Mouse (Mus musculus): ENCODE data around the gene Btc. TPM values are rescaled to one million over a fixed set of nuclear protein-coding genes. Genes with fewer than 3 reads are reported as not detected.

Gene Btc
- polyA plus RNA-seq, 1 experiment from 2014 or later = 5.0 TPM

DNA sequence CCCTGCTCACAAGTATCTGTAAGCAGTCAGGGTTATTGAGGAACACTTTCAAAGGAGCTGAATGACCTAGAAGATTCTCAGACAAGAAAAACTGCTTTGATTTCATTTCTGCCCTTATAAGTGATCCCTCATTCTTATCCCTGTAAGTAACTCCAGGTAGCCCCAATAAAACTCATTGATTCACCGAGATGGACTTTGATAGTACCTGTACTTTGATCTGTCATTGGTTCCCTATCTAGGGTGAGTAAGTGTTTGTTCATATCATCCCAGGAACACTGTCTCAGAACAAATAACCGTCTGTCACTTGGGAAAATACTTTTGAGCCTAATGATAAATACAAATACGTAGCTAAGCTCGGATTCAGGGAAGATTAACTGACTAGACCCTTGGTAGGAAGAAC is 68.6 kb downstream of the Btc start:
- Histone ChIP-seq H3K27me3 (ENCODE audit: control insufficient read depth, insufficient read depth, low read length) (no peaks in the 10 kb centered on the region), H3K4me2 (replicated peaks; ENCODE audit: low read depth, low read length) (no peak overlapping the region), H3K27ac (ENCODE audit: low read depth, low read length) (no peak overlapping the region), H3K4me3 (ENCODE audit: low read length) (no peak overlapping the region), H3K9ac (ENCODE audit: low read depth, low read length) (no peak overlapping the region), H3K9me3 (ENCODE audit: control insufficient read depth, low read length) (no peaks in the 10 kb centered on the region), H3K4me1 (ENCODE audit: control insufficient read depth, insufficient read depth, low read length) (no peaks in the 10 kb centered on the region), H3K36me3 (ENCODE audit: control insufficient read depth, insufficient read depth, low read length) (no peaks in the 10 kb centered on the region)
- no peak for ATAC-seq (ENCODE audit: low FRiP score, low TSS enrichment)
- 92% methylated on average over 4 of the region's 4 CpGs for WGBS

DNA sequence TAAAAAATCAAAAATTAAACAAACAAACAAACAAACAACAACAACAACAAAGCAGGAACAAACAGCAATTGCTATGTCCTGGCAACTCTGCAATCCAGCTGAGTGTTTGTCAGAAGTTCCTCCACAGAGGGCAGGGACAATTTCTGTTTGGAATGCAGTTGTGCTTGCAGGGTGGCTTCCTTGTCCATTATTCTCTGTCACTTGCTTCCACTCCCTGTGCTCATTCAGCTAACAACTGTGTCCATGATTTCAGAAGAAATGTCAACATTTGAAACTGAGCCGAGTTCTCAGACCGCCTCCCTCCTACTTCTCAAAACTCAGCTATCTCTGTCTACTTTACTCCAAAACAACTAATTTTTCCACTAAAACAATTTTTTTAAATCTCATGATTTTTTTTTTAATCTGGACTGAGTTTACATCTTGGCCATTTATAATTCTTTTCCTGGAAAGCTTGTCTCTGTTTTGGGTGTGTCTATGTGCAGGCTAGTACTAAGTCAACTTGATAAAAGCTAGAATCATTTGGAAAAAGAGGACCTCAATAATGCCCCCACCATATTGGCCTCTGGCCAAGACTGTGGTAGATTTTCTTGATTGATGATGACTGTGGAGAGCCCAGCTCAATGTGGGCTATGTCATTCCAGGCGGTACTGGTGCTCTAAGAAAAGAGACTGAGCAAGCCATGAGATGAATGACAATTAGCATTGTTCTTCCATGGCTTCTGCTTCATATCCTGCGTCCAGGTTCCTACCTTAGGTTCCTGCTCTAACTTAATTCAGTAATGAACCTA is 70.5 kb downstream of the Btc start:
- WGBS = 71% methylated on average over 4 of the region's 4 CpGs
- Histone ChIP-seq H3K36me3 (ENCODE audit: control insufficient read depth, insufficient read depth, low read length) (no peaks in the 10 kb centered on the region), H3K4me2 (replicated peaks; ENCODE audit: low read depth, low read length) (no peak overlapping the region), H3K4me1 (ENCODE audit: control insufficient read depth, insufficient read depth, low read length) (no peaks in the 10 kb centered on the region), H3K9ac (ENCODE audit: low read depth, low read length) (no peak overlapping the region), H3K27ac (ENCODE audit: low read depth, low read length) (no peak overlapping the region), H3K9me3 (ENCODE audit: control insufficient read depth, low read length) (no peaks in the 10 kb centered on the region), H3K27me3 (ENCODE audit: control insufficient read depth, insufficient read depth, low read length) (no peaks in the 10 kb centered on the region), H3K4me3 (ENCODE audit: low read length) (no peak overlapping the region)
- no peak for ATAC-seq (ENCODE audit: low FRiP score, low TSS enrichment)

DNA sequence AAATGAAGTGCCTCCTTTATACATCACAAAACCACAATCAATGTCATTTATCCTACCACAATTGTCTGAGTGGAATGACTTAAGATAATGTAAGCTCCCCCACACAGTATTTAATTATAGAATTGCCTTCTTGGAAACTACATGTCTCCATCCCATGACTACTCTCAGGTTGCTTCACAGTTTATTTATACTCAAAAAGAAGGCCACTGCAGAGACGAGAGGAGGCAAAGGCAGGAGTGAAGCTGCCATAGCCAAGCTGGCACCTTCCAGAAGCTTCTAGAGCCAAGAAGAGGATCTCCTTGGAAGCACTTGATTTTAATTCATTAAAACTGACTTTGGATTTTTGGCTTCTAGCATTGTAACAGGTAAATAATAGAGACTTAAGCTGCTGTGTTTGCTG is 81.0 kb downstream of the Btc start:
- H3K4me2 ChIP-seq (replicated peaks; ENCODE audit: low read depth, low read length) = no peak overlapping the region
- no peak for ATAC-seq (ENCODE audit: low FRiP score, low TSS enrichment)
- no peaks in the 10 kb centered on the region for H3K27me3 ChIP-seq (ENCODE audit: control insufficient read depth, insufficient read depth, low read length)
- no peak overlapping the region for H3K27ac ChIP-seq (ENCODE audit: low read depth, low read length)
- 70% methylated on average over 1 of the region's 1 CpGs for WGBS
- no peaks in the 10 kb centered on the region for H3K36me3 ChIP-seq (ENCODE audit: control insufficient read depth, insufficient read depth, low read length)
- H3K4me3 ChIP-seq (ENCODE audit: low read length) = no peak overlapping the region
- no peak overlapping the region for H3K9ac ChIP-seq (ENCODE audit: low read depth, low read length)
- H3K4me1 ChIP-seq (ENCODE audit: control insufficient read depth, insufficient read depth, low read length) = no peaks in the 10 kb centered on the region
- no peaks in the 10 kb centered on the region for H3K9me3 ChIP-seq (ENCODE audit: control insufficient read depth, low read length)

DNA sequence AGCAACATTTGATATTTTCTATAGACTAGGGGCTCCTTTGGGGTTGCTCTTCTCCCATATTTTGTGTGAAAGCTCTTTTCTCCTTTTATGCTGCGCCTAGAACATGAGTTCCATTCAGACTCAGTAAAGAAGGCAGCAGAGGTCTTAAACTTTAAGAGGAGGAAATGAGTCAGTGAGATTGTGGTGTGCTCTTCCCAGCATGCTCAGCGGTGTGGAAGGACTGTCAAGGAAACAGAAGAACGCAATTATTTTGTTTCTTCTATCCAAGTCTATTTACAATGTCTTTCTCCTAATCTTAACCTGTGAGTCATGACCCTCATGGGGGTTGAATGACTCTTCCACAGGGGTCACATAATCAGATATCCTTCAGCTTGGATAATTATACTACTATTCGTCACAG is 82.4 kb downstream of the Btc start:
- H3K4me2 ChIP-seq (replicated peaks; ENCODE audit: low read depth, low read length) = no peak overlapping the region
- H3K27ac ChIP-seq (ENCODE audit: low read depth, low read length) = no peak overlapping the region
- no peak overlapping the region for H3K9ac ChIP-seq (ENCODE audit: low read depth, low read length)
- H3K27me3 ChIP-seq (ENCODE audit: control insufficient read depth, insufficient read depth, low read length) = no peaks in the 10 kb centered on the region
- no peaks in the 10 kb centered on the region for H3K9me3 ChIP-seq (ENCODE audit: control insufficient read depth, low read length)
- ATAC-seq (ENCODE audit: low FRiP score, low TSS enrichment) = no peak
- WGBS = 84% methylated on average over 4 of the region's 4 CpGs
- H3K4me1 ChIP-seq (ENCODE audit: control insufficient read depth, insufficient read depth, low read length) = no peaks in the 10 kb centered on the region
- no peak overlapping the region for H3K4me3 ChIP-seq (ENCODE audit: low read length)
- H3K36me3 ChIP-seq (ENCODE audit: control insufficient read depth, insufficient read depth, low read length) = no peaks in the 10 kb centered on the region

DNA sequence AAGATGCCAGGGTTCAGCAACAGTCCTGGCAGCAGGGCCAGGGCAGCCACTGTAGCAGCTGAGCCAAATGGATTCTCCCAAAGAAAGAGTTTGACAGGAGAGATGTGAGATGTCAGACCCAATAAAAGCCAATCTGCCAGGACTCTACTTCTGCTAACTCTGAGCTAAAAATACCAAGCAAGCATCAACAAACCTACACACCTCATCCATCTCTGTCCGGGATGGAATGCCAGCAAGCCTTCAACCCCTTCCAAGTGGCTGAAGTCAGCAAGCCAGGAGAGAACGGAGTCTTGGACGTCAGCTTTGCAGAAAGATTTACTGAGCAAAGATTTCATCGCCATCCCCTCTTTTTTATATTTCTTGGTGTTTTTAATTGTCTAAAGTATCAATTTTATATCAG is 88.8 kb downstream of the Btc start:
- no peak overlapping the region for H3K4me2 ChIP-seq (replicated peaks; ENCODE audit: low read depth, low read length)
- H3K27me3 ChIP-seq (ENCODE audit: control insufficient read depth, insufficient read depth, low read length) = no peaks in the 10 kb centered on the region
- H3K27ac ChIP-seq (ENCODE audit: low read depth, low read length) = no peak overlapping the region
- WGBS = 75% methylated on average over 4 of the region's 4 CpGs
- no peaks in the 10 kb centered on the region for H3K9me3 ChIP-seq (ENCODE audit: control insufficient read depth, low read length)
- no peak for ATAC-seq (ENCODE audit: low FRiP score, low TSS enrichment)
- H3K9ac ChIP-seq (ENCODE audit: low read depth, low read length) = no peak overlapping the region
- no peaks in the 10 kb centered on the region for H3K4me1 ChIP-seq (ENCODE audit: control insufficient read depth, insufficient read depth, low read length)
- no peaks in the 10 kb centered on the region for H3K36me3 ChIP-seq (ENCODE audit: control insufficient read depth, insufficient read depth, low read length)
- no peak overlapping the region for H3K4me3 ChIP-seq (ENCODE audit: low read length)

GRCm38 (mm10) chr5:91311767-91312166 is 91.0 kb downstream of the Btc start:
- ATAC-seq (ENCODE audit: low FRiP score, low TSS enrichment) = no peak

DNA sequence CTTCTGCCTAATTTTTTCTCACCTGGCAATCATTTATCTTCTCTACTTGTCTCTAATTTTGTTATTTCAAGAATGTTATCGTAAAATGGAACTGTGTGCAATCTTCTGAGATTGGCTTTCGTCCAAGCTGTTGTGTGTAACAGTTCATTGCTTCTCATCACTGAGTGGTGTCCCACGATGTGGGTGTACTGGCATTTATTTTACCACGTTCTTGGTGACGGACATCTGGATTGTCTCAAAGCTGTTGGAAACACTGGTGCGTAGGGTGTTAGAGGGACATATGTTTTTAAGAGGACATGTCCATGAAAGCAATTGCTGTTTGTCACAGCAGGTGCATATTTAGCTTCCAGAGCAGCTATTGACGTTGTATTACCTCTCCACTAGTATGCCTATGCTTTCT is 94.2 kb downstream of the Btc start:
- Histone ChIP-seq H3K9me3 (ENCODE audit: control insufficient read depth, low read length) (no peaks in the 10 kb centered on the region), H3K36me3 (ENCODE audit: control insufficient read depth, insufficient read depth, low read length) (no peaks in the 10 kb centered on the region), H3K4me3 (ENCODE audit: low read length) (no peak overlapping the region), H3K27ac (ENCODE audit: low read depth, low read length) (no peak overlapping the region), H3K27me3 (ENCODE audit: control insufficient read depth, insufficient read depth, low read length) (no peaks in the 10 kb centered on the region), H3K4me2 (replicated peaks; ENCODE audit: low read depth, low read length) (no peak overlapping the region), H3K9ac (ENCODE audit: low read depth, low read length) (no peak overlapping the region), H3K4me1 (ENCODE audit: control insufficient read depth, insufficient read depth, low read length) (0 out of 2 replicates have a peak, but pooled peaks cover 2% of the 10 kb centered on the region)
- WGBS = 70% methylated on average over 7 of the region's 7 CpGs
- no peak for ATAC-seq (ENCODE audit: low FRiP score, low TSS enrichment)

More at GRCm38 (mm10) chr5:91311767-91312166, 91.0 kb downstream of the Btc start:
- Histone ChIP-seq H3K9ac (ENCODE audit: low read depth, low read length) (no peak overlapping the region), H3K4me1 (ENCODE audit: control insufficient read depth, insufficient read depth, low read length) (no peaks in the 10 kb centered on the region), H3K4me3 (ENCODE audit: low read length) (no peak overlapping the region), H3K4me2 (replicated peaks; ENCODE audit: low read depth, low read length) (no peak overlapping the region), H3K27ac (ENCODE audit: low read depth, low read length) (no peak overlapping the region), H3K36me3 (ENCODE audit: control insufficient read depth, insufficient read depth, low read length) (no peaks in the 10 kb centered on the region), H3K27me3 (ENCODE audit: control insufficient read depth, insufficient read depth, low read length) (no peaks in the 10 kb centered on the region), H3K9me3 (ENCODE audit: control insufficient read depth, low read length) (no peaks in the 10 kb centered on the region)
- 47% methylated on average over 4 of the region's 4 CpGs for WGBS

DNA sequence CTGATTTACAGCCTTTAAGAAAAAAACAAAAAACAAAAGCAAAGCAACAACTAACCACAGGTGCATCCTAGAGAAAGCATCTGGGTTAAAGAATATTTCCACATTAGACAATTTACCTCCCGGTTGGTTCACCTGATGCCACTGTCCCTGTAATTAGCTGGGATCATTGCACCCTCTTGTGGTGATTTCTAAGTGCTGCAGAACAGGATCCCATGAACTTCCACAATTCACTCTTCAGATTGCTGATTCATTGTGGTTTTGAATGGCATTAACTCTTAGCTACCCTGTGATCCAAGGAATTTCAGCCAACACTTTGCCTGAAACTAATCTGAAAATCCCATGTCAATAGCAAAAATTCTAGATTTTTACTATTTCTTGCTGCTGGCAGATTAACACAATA is 94.9 kb downstream of the Btc start:
- Histone ChIP-seq H3K36me3 (ENCODE audit: control insufficient read depth, insufficient read depth, low read length) (no peaks in the 10 kb centered on the region), H3K9ac (ENCODE audit: low read depth, low read length) (no peak overlapping the region), H3K4me3 (ENCODE audit: low read length) (no peak overlapping the region), H3K4me1 (ENCODE audit: control insufficient read depth, insufficient read depth, low read length) (0 out of 2 replicates have a peak, but pooled peaks cover 2% of the 10 kb centered on the region), H3K9me3 (ENCODE audit: control insufficient read depth, low read length) (no peaks in the 10 kb centered on the region), H3K27me3 (ENCODE audit: control insufficient read depth, insufficient read depth, low read length) (no peaks in the 10 kb centered on the region), H3K27ac (ENCODE audit: low read depth, low read length) (no peak overlapping the region), H3K4me2 (replicated peaks; ENCODE audit: low read depth, low read length) (no peak overlapping the region)
- WGBS = 10% methylated on average over 1 of the region's 1 CpGs
- 0 out of 2 replicates have a peak, but pooled peaks have one; percentile 28 for ATAC-seq (ENCODE audit: low FRiP score, low TSS enrichment)

Data from kidney, embryonic 14.5 days (tissue).